Mouse (Mus musculus): ENCODE results near the gene Lnpep.
"Not testable (repeated sequence)": the region's sequence is repeated elsewhere in the genome, so short reads cannot be mapped to it uniquely, and the experiment has no call there.

Gene Lnpep

DNA sequence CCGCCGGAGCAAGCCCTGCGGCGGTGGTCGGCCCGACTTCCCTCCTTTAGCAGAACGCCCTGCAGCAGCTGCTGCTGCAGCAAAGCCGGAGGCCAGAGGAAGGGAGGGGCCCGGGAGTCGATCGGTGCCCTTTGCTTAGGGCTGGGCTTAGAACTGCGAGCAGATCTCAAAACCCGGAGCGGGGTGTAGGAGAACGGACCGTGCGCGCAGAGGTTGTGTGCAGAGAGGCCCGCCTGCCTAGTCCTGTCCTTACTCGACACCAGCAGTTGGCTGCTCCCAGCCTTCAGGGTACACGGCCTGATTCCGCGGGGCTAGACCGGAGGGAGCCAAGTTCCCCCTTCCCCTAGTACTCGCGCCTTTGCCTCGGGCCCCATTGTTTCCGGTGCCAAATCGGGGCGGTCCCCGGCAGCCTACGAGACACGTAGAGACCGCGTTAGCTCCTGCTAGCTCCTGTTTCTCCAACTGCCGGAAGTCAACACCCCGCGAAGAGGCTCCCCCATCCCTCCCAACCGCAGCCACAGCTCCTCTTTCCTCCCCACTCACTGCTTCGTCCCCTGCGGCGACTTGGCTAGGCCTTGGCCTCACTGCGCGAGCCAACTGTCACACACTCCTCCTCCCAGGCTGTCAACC, at the start of gene Lnpep:
Gene Lnpep, minus strand, starts transcription at position 94 of the 630 bp plus-strand sequence.
- peak; percentile 95 for DNase-seq (ENCODE audit: low spot score)

DNA sequence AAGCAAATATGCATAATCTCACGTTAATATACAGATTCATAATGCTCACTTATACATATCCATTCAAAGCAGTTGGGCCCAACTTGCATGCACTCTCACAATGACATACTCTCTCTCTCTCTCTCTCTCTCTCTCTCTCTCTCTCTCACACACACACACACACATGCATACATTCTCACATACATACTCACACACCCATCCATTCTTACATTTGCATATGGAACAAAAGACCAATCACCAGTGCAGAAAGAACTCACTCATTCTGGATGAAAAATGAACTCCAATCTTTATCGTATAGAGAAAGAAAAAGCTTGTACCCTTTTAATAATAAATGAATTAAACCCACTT, 31.0 kb upstream of the Lnpep start:
- no peak for DNase-seq (ENCODE audit: low spot score)

DNA sequence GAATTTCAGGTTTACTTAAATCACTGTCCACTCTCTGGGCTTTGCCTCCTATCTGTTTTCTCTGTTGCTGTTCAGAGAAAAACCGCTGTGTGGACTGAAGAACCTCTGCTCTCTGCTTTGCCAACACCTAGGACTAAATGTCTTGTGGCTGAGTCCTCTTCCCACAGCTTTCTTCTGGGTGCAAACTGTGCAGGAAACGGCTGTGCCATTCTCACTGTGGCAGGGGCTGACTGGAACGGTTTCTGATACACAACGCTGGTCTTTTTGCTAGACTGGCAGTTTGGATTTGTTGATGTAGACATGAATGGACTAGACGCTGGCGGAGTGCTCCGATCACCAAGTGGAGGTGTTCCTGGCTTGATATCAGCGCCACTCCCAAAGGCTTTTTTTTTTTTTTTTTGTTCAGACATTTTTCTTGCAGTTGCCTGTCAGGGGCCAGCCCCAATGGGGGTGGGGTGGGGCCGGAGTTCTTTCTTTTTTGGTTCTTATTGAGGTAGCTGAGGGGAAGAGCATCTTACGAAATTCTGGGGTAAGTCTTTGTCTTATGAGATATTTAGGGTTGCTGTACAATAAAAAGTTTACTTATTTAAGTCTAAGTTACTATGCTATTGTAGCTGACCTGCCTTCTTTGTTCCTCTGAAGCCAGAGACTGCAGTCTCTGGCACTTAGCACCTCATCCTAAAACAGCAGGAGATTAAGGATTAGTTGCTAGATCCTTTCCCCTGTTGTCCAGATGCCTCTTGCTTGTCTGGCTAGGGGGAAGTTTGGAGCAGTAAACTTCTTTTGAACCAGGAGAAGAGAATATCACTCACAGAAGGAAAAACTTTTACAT, 30.4 kb upstream of the Lnpep start:
- no peak for DNase-seq (ENCODE audit: low spot score)

DNA sequence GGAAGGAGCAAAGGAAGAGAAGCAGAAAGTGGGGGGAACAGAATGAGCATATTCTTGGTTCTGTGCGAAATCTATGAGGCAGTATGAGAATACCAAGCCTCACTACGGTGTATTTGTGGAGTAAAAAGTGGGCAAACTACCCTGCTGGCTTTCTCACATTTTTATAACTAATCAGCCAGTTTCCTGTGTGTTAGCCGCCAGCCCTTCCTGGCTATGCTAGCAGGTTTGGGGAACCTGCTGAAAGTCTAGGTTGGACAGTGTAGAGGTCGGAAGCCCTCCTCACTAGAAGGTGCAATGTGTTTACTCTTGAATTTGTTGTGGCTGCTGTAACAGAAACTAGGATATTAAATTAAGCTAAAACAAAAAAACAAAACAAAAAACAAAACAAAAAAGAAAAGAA, 27.7 kb upstream of the Lnpep start:
- DNase-seq (ENCODE audit: low spot score) = no peak

DNA sequence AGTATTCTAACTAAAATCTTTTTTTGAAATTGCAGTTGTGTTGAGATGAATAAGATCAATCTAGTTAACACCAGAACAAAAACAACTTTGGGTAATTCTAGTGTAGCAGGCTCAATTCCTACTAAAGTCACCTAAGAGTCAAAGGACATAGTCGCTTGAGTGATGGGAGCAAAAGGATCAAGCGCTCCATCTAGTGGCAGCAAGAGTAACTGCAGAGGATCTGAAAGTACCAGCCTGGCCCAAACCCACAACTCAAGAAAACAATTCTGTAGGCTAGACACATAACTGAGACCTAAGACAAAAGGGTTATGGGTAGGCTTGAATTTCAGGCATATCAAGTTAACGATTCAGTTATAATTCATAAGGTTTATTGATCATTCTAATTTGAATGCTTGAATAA, 20.9 kb upstream of the Lnpep start:
- peak; percentile 59 for DNase-seq (ENCODE audit: low spot score)

DNA sequence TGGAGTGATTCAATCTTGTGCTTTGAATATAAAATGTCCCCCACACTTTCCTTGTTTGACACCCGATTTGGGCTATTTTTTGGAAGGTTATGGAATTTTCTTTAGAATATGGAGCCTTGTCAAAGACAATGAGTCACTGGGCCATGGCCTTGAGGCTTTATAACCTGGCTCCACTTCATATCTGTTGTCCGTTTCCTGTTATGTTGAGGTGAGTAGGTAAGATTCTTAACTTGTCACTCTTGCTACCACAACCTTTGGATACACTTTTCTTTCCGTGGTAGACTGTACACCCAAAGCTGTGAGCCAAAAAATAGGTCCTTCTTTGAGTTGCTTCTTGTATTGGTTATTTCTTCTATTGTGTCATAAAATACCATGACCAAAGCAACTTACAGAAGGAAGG, 12.5 kb upstream of the Lnpep start:
- DNase-seq (ENCODE audit: low spot score) = no peak

DNA sequence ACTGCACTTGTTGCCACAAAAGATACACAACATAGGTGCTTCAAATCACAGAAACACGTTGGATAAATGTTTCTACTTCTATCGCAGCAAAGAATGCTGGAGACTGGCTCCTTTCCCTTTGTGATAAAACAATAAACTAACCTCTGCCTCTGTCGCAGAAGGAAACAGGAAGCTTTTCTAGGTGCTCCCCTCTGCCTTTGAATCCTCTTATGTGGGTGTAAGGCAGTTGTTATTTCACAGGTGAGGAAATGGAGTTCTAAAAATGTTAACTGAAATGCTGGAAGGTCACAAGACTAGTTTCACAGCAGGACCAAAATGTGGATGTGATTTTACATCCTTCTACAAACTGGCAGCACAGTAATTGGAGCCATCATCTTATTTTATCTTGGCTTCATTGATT, 11.3 kb upstream of the Lnpep start:
- DNase-seq (ENCODE audit: low spot score) = no peak

DNA sequence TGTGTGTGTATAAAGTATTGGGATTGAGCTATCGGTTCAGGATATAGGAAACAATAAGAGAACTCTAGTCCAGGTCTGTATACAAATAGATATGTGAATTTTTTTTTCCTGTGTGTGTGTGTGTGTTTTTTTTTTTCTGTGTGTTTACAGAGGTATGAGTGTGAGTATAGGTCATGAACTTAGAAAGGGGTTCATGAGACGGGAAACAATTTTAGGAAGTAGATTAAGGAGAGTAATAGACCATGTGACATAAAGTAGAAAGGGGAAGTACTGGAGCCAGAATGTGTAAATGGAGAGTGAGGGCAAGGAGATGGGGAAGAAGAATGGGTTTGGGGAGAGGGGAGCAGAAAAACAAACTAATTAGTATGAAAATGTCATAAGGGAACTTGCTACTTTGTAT, 9.2 kb upstream of the Lnpep start:
- no peak for DNase-seq (ENCODE audit: low spot score)

DNA sequence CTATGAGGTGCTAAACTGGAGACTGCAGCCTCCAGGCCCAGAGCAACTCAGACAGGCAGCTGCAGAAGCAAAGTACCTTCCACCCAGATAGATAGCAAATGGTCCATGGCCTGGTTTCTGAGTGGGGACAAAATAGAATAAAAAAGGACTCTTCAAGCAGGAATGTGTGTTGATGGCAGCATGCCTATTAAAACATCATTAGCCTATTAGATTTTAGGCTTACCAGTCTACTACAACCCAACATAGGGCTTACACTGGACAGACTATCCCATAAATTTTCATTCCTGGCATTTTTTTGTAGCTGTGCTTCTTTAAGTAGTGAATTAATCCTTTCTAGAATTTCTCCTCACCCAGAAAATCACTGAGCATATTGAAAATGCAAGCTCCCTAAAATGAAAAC, 7.1 kb upstream of the Lnpep start:
- no peak for DNase-seq (ENCODE audit: low spot score)

DNA sequence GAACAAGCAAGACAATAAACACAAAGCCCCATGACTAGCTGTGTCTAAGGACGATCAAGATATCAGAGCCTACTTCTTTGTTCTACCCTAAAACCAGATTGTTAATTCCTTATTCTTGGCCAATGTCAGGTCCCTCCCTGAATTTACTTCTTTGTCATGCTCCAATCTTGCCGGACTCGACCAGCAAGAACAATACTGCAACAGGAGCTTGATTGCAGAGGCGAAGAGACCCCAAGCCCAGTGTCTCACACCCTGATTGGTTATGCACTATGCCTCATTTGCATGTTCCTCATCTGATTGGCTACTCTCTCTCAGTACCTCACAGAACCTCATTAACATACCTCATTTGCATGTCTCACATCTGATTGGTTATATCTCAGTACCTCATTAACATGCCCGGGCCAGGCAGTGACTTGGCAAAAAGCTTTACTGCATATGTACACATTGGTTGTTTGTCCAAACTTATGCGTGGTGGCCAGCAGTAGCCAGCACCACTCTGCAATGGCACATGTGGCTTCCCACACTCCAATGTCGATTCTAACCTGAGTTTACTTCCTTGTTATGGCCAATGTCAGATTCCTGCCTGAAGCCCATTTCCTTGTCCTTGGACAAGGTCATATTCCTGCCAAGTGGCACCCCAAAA, 3.5 kb upstream of the Lnpep start:
- not testable (repeated sequence) for DNase-seq (ENCODE audit: low spot score)

DNA sequence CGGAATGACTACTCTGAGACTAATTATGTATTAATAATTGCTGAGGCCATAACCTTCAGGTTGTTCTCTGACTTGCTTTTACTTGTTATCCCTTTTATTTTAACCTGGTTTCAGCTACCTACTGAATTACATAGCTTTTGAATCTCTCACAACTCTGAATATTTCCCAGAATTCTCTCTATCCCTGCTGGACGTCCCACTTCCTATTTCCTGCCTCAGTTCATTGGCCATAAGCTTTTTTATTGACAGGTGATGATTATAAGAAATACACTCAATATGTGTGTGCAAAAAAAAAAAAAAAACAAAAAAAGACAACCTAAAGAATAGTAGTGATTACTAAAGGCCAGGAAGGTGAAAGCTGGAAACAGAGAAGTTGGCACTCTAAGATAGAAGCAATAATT, 2.7 kb upstream of the Lnpep start:
- no peak for DNase-seq (ENCODE audit: low spot score)

DNA sequence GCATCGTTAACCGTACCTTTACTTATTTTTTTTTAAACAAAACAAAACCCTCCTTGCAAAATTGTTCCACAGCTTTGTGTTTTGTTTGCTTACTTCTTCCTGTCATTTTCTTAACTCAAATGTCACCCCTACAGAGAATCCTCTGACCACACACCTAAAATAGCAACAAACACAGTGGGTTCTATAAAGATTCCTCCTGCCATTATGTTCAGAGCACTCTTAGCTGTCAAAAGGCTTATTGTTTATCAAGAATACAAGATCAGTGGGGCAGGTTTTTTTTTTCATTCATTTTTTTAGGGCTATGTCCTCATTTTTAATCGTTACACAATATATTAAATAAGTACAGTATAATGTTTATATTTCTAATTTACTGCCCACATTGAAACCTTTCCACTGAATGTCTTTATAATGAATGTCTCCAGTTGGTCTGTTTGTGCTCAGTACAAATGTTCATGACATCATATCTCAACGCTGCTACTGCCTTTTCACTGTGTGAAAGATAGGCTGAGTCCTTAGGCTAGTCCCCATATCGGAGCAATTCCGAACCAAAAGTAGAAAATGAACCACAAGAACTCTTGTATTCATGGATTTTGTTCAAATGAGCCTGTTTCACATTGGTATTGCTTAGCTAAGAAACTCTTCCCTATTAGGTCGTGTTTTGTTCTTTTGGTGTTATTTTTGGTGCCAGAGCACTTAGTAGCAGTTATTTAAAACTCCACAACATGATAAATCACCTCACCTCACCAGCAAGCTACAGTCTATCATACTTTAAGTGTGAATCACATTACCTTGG, 1.2 kb upstream of the Lnpep start:
- DNase-seq (ENCODE audit: low spot score) = no peak

DNA sequence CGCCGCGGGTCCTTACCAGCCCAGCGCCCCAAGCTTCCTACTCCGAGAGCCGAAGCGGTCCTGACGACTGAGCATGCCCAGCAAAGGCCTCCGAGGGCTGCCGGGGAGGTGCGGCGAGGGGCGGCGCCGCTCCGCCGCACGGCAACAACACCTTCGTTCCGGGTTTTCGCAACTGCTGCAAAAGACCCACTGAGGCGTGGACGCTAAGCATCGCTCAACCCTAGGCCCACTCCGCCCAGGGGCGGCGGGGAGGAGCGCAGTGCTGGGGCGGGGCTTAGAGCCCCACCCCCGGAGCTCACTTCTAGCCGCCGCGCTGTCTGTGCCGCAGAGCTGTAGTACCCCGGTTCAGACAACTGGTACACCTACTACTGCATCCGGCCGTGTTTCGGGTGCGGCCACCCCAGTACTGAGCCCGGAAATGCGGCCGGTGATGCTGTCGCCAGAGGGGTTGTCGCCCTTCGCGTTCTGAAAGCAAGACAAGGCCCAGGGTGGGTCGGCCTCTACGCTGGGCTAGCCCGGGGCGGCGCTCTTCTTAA, 361 bp downstream of the Lnpep start:
- peak; percentile 96 for DNase-seq (ENCODE audit: low spot score)

DNA sequence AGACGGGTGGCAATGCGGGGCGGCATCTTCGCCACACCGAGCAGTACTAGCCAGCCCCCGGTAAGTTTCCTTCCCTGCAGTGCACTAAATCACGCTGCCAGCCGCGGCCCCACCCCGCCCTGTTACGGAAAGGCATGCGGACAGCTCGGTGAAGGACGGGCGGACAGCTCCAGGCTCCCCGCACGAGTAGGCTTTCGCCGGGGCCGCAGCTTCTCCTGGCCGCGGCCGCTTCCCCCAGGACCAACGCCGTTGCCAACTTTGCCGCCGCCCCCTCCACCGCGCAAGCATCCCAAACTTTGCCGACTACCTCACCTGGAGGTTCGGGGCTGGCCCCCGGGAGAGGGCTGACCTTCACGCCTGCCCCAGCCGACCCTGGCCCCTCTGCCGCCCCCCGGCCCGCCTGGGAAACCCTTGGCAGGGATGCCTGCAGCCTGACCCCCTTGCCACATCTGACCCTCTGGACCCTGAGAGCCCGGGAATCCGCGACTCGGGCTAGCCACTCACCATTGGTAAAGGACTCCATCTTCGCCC, 895 bp downstream of the Lnpep start:
- peak; percentile 73 for DNase-seq (ENCODE audit: low spot score)

DNA sequence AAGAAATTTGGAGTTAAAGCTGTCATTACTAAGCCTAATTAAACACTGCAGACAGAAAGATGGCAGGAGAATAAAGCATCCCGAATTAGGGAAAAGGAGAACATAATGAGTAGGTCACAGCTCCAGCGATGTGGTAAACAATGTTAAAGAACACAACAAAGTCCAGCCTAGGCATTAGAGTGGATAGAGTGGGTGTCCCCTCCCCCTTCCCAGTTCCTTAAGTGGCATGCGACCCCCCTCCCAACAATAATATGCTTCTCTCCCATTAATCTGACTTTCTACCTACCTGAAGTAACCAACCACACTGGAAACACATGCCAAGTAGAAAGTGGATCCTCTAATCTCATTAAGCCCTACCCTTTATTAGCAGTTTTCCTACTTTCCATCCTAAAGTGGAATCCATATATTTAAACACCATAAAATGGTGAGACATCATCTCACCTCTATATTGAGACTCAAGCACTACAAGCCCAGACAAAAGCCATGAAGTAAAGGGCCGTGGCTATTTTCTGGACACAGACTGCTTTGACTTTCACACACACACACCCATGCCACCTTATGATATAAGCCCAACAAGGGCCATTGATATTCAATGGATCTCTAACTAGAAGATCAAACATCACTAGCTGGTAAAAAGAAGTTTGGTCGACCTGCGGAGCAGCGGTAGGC, 1.5 kb downstream of the Lnpep start:
- DNase-seq (ENCODE audit: low spot score) = no peak

DNA sequence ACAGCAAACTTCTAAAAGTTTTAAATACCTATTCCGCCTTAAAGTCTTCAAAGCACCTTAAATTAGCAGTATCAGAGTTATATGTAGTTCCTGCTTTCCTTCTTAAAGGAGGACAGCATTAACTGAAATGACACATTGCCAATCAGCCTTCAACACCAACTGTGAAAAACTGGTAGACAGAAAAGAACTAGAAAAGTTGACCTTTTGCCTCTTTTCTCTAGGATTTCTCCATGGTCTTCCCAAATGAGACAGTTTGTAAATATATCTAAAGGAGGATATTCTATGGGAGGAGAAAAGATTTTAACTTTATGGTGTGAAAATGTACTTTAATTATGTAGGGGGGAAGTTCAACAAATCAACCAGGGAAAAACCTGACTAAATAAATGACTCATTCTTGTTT, 2.3 kb downstream of the Lnpep start:
- DNase-seq (ENCODE audit: low spot score) = no peak

DNA sequence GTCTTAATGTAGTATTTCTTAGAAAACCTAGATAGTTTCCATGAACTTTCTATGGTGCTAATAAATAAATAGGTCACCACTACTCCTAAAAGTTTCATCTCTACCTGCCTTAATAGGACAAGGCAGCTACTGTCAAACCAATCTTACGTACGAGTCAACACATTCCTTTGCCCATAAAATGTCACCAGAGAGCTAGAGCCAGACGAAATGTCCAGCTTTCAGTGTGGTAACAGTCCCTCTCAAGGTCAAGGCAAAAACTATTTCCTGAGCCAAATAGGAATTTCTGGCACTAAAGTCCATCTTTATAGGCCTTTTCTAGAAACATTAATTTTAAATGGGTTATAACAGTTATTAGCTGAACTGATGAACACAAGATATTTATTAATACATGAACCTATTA, 3.3 kb downstream of the Lnpep start:
- no peak for DNase-seq (ENCODE audit: low spot score)

DNA sequence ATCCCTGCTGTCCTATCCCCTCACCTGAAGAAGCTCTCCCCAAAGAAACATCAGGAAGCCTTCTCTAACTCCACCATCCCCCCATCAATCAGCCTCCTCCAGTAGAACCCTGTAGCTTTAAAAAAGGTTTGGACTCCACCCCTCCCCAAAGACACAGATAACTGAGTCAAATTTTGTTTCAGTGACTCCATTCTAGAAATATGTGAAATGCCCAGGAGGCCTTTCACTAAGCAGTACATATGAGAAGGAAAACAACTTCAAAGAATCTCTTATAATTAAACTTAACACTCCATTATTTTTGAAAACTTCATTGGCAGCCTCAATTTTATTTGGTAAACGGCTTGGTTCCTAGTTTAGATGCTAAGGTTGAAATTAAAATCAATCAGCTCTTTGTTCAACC, 6.4 kb downstream of the Lnpep start:
- DNase-seq (ENCODE audit: low spot score) = no peak

DNA sequence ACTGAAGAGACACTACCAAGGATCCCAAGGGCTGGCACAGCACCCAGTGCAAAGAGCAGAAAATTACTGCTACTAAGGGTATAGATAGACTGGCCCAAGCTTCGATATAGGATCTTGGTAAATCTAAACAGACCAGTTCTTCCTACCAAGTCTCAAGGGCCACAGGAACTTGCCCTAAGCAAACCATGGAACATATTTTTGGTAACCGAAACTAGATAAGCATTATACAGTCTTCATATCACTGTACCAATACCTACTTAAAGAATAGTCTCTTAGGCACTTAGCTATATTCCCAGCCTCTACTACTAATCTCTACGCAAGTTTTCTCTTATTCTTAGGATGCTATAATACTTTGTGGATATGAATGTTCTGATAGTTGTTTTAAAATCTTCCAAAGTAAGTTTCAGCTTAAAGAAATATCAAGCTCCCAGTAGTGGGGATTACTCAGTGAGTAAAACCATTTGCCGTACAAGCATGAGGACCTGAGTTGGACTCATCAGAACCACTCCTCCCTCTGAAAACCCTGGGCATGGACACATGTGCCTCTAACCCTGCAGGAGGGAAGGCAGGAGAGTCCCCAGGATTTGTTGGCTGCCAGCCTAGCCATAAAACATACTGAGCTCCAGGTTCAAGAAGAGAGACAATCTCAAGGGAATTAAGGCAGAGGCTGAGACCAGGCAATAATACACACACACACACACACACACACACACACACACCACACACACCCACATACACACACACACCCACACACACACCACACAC, 7.2 kb downstream of the Lnpep start:
- DNase-seq (ENCODE audit: low spot score) = no peak

DNA sequence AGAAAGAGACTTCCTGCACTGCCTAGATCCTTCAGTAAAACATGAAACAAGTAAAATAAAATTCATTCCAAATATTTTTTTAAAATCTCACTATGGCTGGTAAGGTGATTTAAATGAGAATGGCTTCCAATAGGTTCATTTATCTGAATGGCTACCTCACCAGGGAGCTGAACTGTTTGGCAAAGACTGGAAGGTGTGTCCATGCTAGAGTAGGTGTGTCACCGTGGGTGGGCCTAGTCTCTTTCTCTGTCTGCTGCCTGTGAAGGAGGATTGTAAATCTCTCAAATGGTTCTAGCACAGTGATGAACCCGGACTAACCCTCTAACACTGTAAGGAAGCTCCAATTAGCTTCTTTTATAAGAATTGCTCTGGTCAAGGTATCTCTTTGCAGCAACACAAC, 12.5 kb downstream of the Lnpep start:
- no peak for DNase-seq (ENCODE audit: low spot score)

DNA sequence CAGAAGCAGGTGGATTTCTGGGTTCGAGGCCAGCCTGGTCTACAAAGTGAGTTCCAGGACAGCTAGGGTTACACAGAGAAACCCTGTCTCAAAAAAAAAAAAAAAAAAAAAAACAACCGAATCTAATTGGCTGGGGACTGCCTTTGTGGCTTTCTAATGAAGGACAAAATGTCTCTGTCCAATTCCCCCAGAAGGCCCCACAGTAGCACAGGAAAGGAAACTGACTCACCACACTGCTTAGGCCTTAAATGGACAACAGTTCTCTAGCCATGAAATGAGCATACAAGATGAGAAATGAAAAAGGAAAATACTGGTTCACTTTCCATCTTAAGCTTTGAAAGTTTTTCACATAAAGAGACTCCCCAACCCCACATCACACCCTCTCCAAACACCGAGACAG, 15.3 kb downstream of the Lnpep start:
- no peak for DNase-seq (ENCODE audit: low spot score)
